Mouse (Mus musculus): ENCODE measurements around the gene Eme1. TPM values are rescaled to one million over a fixed set of nuclear protein-coding genes. Genes with fewer than 3 reads are reported as not detected.
"Not testable (repeated sequence)": the region's sequence is repeated elsewhere in the genome, so short reads cannot be mapped to it uniquely, and the experiment has no call there.

The Eme1 gene
- total and polyA plus RNA-seq, 2 experiments from 2014 or later, result 1.9 to 3.8 TPM

DNA sequence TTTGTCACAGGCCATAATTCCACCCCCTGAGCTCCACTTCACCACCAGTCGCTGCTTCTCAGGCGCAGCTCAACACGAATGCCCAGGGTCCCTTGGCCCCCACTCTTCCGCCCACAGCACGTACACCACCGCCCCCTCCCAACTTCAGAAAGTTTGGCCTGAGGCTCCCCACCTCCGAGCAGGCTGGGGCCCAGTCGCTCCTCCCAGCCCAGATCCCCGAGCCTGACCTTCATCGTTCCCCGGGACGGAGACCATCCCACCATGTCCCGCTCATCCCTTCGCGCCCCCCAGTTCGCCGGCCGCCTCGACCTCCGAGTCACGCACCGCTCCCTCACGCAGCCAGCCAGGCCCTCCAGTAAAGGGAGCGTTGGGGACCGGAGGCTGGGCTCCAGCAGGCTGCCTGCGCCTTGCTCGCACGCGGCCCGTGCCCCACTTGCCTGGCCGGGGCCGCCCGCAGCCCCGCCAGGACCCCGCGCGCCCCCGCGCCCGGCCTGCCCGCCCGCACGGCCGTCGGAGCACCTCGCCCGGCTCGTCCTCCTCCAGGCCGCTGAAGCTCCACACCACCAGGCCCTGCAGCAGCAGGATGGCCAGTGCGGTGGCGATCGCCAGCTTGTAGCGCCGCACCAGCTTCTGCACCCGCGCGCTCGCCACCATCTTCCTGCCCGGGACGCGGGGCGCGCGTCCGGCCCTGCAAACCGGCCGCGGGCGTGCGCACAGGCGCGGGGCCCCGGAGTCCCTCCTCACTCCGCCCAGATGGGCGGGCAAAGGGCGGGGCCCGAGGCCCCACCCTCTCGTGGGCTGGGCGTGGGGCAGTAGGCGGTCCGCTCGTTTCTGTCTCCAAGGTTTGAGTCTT, 23.2 kb upstream of the Eme1 start, which contains the start of gene Xylt2:
Gene Xylt2, minus strand, starts transcription at position 762 of the 853 bp plus-strand sequence.
- Histone ChIP-seq H3K27ac (peak within 1 kb of the TSS; percentile 90), H3K27me3 (ENCODE audit: insufficient read depth, low read length) (no peaks in the 10 kb centered on the region), H3K36me3 (ENCODE audit: insufficient read depth, low read length) (no peaks in the 10 kb centered on the region), H3K9me3 (ENCODE audit: low read length) (no peaks in the 10 kb centered on the region), H3K4me1 (ENCODE audit: insufficient read depth, low read length) (peaks cover 24% of the 10 kb centered on the region), H3K4me3 (ENCODE audit: low read length) (peak within 1 kb of the TSS; percentile 83), H3K4me2 (ENCODE audit: low read depth, low read length) (peak within 1 kb of the TSS; percentile 80), H3K9ac (replicated peaks; ENCODE audit: low read length) (peak within 1 kb of the TSS; percentile 89)
- TF ChIP-seq CTCF (IDR thresholded peaks at IDR 0.05; ENCODE audit: low read depth), result no peak
- under 1% methylated on average over 75 of the region's 82 CpGs for WGBS
- DNase-seq (ENCODE audit: low spot score), result peak; percentile 98
- peak; percentile 97 for ATAC-seq

DNA sequence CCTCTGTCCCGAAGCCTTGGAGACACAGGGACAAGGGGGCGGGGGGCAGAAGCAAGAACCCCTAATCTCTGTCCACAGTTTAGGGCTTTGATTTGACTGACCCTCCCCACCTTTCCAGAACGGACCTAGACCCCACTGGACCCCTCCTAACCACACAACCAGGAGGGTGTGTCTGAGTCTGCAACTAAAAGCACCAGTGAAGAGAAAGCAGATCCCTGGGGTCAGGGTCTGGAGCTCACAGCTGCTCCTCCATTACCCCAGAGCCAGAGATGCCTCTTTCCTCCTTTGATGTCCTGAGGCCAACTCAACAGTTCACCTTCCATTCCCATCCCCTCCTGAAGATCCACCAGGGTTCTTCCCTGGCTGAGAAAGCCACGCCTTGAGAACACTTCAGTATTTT, 22.5 kb upstream of the Eme1 start:
- no peaks in the 10 kb centered on the region for H3K9me3 ChIP-seq (ENCODE audit: low read length)
- no peaks in the 10 kb centered on the region for H3K27me3 ChIP-seq (ENCODE audit: insufficient read depth, low read length)
- H3K9ac ChIP-seq (replicated peaks; ENCODE audit: low read length), result peak overlapping the region; percentile 89
- H3K27ac ChIP-seq, result peak overlapping the region; percentile 90; the same call in 1 of the 2 replicates
- H3K4me1 ChIP-seq (ENCODE audit: insufficient read depth, low read length), result peaks cover 24% of the 10 kb centered on the region
- no peaks in the 10 kb centered on the region for H3K36me3 ChIP-seq (ENCODE audit: insufficient read depth, low read length)
- TF ChIP-seq CTCF (IDR thresholded peaks at IDR 0.05; ENCODE audit: low read depth), result no peak
- no peak for DNase-seq (ENCODE audit: low spot score)
- 0 out of 2 replicates have a peak, but pooled peaks have one; percentile 0 for ATAC-seq
- H3K4me3 ChIP-seq (ENCODE audit: low read length), result peak overlapping the region; percentile 83
- 41% methylated on average over 4 of the region's 4 CpGs for WGBS
- H3K4me2 ChIP-seq (ENCODE audit: low read depth, low read length), result peak overlapping the region; percentile 80

- Histone ChIP-seq H3K4me1 (ENCODE audit: insufficient read depth, low read length) (peaks cover 24% of the 10 kb centered on the region), H3K4me3 (ENCODE audit: low read length) (no peak overlapping the region), H3K36me3 (ENCODE audit: insufficient read depth, low read length) (no peaks in the 10 kb centered on the region), H3K4me2 (ENCODE audit: low read depth, low read length) (peak overlapping the region; percentile 80; the same call in 1 of the 2 replicates), H3K27me3 (ENCODE audit: insufficient read depth, low read length) (no peaks in the 10 kb centered on the region), H3K9ac (replicated peaks; ENCODE audit: low read length) (peak overlapping the region; percentile 89; the same call in 1 of the 2 replicates), H3K27ac (no peak overlapping the region), H3K9me3 (ENCODE audit: low read length) (no peaks in the 10 kb centered on the region)
- 0 out of 2 replicates have a peak, but pooled peaks have one; percentile 4 for TF ChIP-seq CTCF (IDR thresholded peaks at IDR 0.05; ENCODE audit: low read depth)
- DNase-seq (ENCODE audit: low spot score) (no peak), ATAC-seq (no peak)
- WGBS, result 73% methylated on average over 5 of the region's 5 CpGs
Measured at GRCm38 (mm10) chr11:94675446-94675845, 21.7 kb upstream of the Eme1 start.

DNA sequence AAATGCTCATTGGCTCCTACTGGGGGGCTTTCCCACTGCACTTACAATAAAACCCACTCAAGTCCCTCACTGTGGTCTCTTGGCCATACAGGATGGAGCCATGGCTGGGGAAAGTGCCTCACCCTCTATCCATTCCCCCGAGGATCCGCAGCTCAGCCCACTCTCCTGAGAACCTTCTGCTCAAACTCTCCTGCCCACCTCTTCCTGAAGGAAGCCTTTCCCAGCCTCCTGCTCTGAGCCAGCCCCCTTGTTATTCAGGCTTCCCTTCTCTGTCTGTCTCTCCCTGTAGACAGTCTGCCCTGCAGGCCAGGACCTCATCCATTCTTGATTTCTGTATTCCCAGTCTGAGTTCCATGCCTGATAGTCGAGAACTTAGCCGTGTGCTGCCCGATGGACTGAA, 21.2 kb upstream of the Eme1 start:
- 74% methylated on average over 5 of the region's 5 CpGs for WGBS
- Histone ChIP-seq H3K4me1 (ENCODE audit: insufficient read depth, low read length) (peaks cover 24% of the 10 kb centered on the region), H3K36me3 (ENCODE audit: insufficient read depth, low read length) (peaks cover under 1% of the 10 kb centered on the region), H3K27me3 (ENCODE audit: insufficient read depth, low read length) (no peaks in the 10 kb centered on the region), H3K27ac (no peak overlapping the region), H3K4me3 (ENCODE audit: low read length) (no peak overlapping the region), H3K9me3 (ENCODE audit: low read length) (no peaks in the 10 kb centered on the region), H3K9ac (replicated peaks; ENCODE audit: low read length) (no peak overlapping the region), H3K4me2 (ENCODE audit: low read depth, low read length) (no peak overlapping the region)
- DNase-seq (ENCODE audit: low spot score) (no peak), ATAC-seq (no peak)
- no peak for TF ChIP-seq CTCF (IDR thresholded peaks at IDR 0.05; ENCODE audit: low read depth)

DNA sequence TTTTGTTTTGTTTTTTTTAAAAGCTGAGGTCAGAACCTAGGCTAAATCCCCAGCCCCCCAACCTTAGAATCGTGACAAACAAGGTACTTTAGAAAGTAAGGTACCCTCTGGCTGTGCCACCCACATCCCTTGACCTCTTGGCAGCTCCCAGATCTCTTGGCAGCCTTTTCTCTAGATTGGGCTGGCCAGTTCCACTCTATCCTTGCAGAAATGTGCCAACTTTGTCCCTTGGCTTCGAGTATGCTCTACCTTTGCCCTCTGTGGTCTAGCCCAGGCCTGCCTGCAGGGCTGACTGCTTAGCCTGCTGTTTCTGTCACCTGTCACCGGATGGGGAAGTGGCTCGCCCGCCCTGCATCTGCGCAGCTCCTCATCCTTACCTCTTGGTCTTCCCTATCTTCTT, 11.5 kb upstream of the Eme1 start:
- no peak overlapping the region for H3K9ac ChIP-seq (replicated peaks; ENCODE audit: low read length)
- DNase-seq (ENCODE audit: low spot score) (no peak), ATAC-seq (no peak)
- H3K27me3 ChIP-seq (ENCODE audit: insufficient read depth, low read length), result no peaks in the 10 kb centered on the region
- peaks cover 57% of the 10 kb centered on the region for H3K36me3 ChIP-seq (ENCODE audit: insufficient read depth, low read length)
- TF ChIP-seq CTCF (IDR thresholded peaks at IDR 0.05; ENCODE audit: low read depth), result no peak
- no peaks in the 10 kb centered on the region for H3K9me3 ChIP-seq (ENCODE audit: low read length)
- H3K4me3 ChIP-seq (ENCODE audit: low read length), result no peak overlapping the region
- H3K4me2 ChIP-seq (ENCODE audit: low read depth, low read length), result no peak overlapping the region
- no peaks in the 10 kb centered on the region for H3K4me1 ChIP-seq (ENCODE audit: insufficient read depth, low read length)
- 94% methylated on average over 6 of the region's 6 CpGs for WGBS
- no peak overlapping the region for H3K27ac ChIP-seq

DNA sequence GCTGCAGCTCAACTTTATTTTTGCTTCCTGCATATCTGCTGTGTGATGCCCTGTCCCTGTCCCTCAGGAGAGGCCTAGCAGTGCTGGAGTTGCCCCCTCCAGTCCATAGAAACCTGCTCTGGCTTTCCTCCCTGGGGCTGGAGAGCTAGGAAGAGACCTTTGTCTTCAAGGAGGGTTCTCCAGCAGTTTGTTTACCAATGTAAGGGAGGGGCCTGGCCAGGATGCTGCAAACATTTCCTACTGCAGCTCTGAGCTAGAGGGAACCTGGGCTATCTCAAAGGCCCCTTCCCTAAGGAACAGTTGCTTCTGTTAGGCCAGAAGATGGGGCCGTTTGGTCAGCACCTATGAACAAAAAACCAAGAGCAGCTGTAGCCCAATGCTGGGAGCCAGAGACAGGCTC, 7.6 kb upstream of the Eme1 start:
- H3K36me3 ChIP-seq (ENCODE audit: insufficient read depth, low read length), result peaks cover 34% of the 10 kb centered on the region
- no peak overlapping the region for H3K9ac ChIP-seq (replicated peaks; ENCODE audit: low read length)
- no peak overlapping the region for H3K4me3 ChIP-seq (ENCODE audit: low read length)
- H3K4me1 ChIP-seq (ENCODE audit: insufficient read depth, low read length), result no peaks in the 10 kb centered on the region
- ATAC-seq (no peak), DNase-seq (ENCODE audit: low spot score) (no peak)
- H3K27ac ChIP-seq, result no peak overlapping the region
- no peaks in the 10 kb centered on the region for H3K27me3 ChIP-seq (ENCODE audit: insufficient read depth, low read length)
- H3K4me2 ChIP-seq (ENCODE audit: low read depth, low read length), result no peak overlapping the region
- WGBS, result 54% methylated on average over 1 of the region's 1 CpGs
- TF ChIP-seq CTCF (IDR thresholded peaks at IDR 0.05; ENCODE audit: low read depth), result no peak
- no peaks in the 10 kb centered on the region for H3K9me3 ChIP-seq (ENCODE audit: low read length)

DNA sequence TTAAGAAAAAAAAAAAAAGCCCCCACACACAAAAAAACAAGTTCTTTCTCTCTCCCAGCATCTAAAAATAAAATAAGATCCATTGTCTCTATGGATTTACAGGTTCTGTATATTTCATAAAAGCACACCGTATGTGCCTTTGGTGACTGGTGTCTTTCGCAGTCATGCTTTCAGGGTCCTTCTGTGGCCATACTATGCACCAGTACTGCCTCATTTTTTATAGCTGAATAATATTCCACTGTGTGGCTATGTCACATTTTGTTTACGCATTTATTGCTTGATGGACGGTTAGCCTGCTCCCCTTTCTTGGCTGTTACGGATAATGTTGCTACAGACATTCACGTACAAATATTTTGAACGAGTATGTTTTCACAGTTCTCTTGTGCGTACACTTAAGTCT, 791 bp downstream of the Eme1 start:
- H3K9me3 ChIP-seq (ENCODE audit: low read length), result no peaks in the 10 kb centered on the region
- H3K4me3 ChIP-seq (ENCODE audit: low read length), result peak overlapping the region; percentile 53
- peak overlapping the region; percentile 79 for H3K4me2 ChIP-seq (ENCODE audit: low read depth, low read length)
- peak overlapping the region; percentile 56; the same call in 1 of the 2 replicates for H3K9ac ChIP-seq (replicated peaks; ENCODE audit: low read length)
- TF ChIP-seq CTCF (IDR thresholded peaks at IDR 0.05; ENCODE audit: low read depth), result no peak
- ATAC-seq, result no peak
- 54% methylated on average over 8 of the region's 8 CpGs for WGBS
- peaks cover 5% of the 10 kb centered on the region for H3K4me1 ChIP-seq (ENCODE audit: insufficient read depth, low read length)
- H3K27ac ChIP-seq, result no peak overlapping the region
- no peaks in the 10 kb centered on the region for H3K36me3 ChIP-seq (ENCODE audit: insufficient read depth, low read length)
- no peaks in the 10 kb centered on the region for H3K27me3 ChIP-seq (ENCODE audit: insufficient read depth, low read length)
- DNase-seq (ENCODE audit: low spot score), result no peak

DNA sequence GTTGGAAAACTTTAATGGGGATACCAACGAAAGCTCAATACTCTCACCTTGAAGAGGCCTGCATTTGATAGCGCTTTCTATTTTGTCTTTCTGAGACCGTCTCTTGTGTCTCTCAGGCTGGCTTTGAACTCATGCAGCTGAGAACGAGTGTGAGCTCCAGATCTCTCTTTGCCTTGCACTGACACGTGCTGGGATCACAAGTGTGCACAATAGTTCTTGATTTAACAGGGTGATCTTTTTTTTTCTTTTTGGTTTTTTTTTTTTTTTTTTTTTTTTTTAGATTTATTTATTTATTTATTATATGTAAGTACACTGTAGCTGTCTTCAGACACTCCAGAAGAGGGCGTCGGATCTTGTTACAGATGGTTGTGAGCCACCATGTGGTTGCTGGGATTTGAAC, 2.5 kb downstream of the Eme1 start:
- not testable (repeated sequence) for H3K4me3 ChIP-seq (ENCODE audit: low read length); H3K36me3 ChIP-seq (ENCODE audit: insufficient read depth, low read length); ATAC-seq; H3K9ac ChIP-seq (replicated peaks; ENCODE audit: low read length); H3K27me3 ChIP-seq (ENCODE audit: insufficient read depth, low read length); H3K4me2 ChIP-seq (ENCODE audit: low read depth, low read length); H3K9me3 ChIP-seq (ENCODE audit: low read length); DNase-seq (ENCODE audit: low spot score); H3K4me1 ChIP-seq (ENCODE audit: insufficient read depth, low read length); H3K27ac ChIP-seq
- WGBS, result 95% methylated on average over 5 of the region's 7 CpGs

Measured in hindbrain, postnatal 0 days (tissue).